Mouse (Mus musculus) liver, embryonic 14.5 days (tissue): Measurements from ENCODE around the gene Rab3c.

Experiments
- CTCF ChIP-seq: IDR thresholded peaks from 2 replicates; pipeline ENCODE4 v1.5.1; 2016; ENCODE audit warnings: antibody characterized with exemption, low read depth, control low read depth
- EP300 ChIP-seq: IDR thresholded peaks from 2 replicates; pipeline ENCODE4 v1.6.1; 2016; ENCODE audit warnings: antibody characterized with exemption, low read depth

GRCm38 (mm10) chr13:110251453-110251852, 29.3 kb downstream of the Rab3c start:
- TF ChIP-seq CTCF: no peak
- TF ChIP-seq EP300: no peak
